7 mouse cellular contexts compared by ENCODE assay signal in the genomic region with DNA sequence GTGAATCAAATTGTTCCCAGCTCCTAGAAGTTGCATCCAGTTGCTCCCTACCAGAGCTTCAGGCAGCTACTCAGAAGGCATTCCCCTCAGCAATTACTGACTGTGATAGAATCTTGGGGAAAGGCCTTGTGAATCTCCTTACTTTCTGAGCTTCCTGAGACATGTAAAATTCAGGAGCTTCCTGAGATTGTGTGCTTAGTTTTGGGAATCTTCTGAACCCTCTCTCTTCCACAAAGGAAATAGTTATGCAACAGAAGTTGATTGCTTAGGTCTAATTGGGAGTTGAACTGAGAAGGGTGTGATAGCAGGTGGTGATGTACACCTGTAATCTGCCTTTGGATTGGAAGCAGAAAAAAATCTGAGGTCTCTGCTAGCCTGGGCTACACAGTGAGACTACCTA. TPM values are rescaled to one million over a fixed set of nuclear protein-coding genes. Genes with fewer than 3 reads are reported as not detected.
DNase-seq lines count a peak whose midpoint lies in the region; ATAC-seq and TF ChIP-seq lines count a peak whose summit lies in the region.

A gene (minus strand): TSS at position 101 of the 400 bp plus-strand sequence.

- TF ChIP-seq CTCF in CH12.LX (conservative IDR thresholded peaks at IDR 0.05 in 1 of 2, IDR thresholded peaks at IDR 0.05 in 1 of 2; ENCODE audit: low read depth in 2 of 2, low read length in 2 of 2) (no peak), MEL (IDR thresholded peaks at IDR 0.05 in 2 of 3, conservative IDR thresholded peaks at IDR 0.05 in 1 of 3; ENCODE audit: control insufficient read depth in 1 of 3, insufficient read depth in 1 of 3, low read depth in 2 of 3, low read length in 3 of 3, poor library complexity in 1 of 3, severe bottlenecking in 1 of 3) (no peak)

- TF ChIP-seq RAD21 in CH12.LX (IDR thresholded peaks at IDR 0.05; ENCODE audit: low read depth, low read length) (no peak), MEL (IDR thresholded peaks at IDR 0.05; ENCODE audit: low read depth, low read length) (no peak)

- no peak for ATAC-seq in forebrain, embryonic 16.5 days
- no peak for ATAC-seq in hindbrain, embryonic 14.5 days (ENCODE audit: low FRiP score)
- no peak for ATAC-seq in liver, embryonic 16.5 days (ENCODE audit: low read depth)

- no peak within 1 kb of the TSS for H3K27ac ChIP-seq in CH12.LX (ENCODE audit: insufficient read depth, low read depth)
- no peak within 1 kb of the TSS for H3K27ac ChIP-seq in MEL (ENCODE audit: control insufficient read depth, low read depth, low read length)
- H3K27ac ChIP-seq in forebrain, embryonic 16.5 days (ENCODE audit: low read length): peak within 1 kb of the TSS; percentile 65; the same call in 1 of the 2 replicates
- no peak within 1 kb of the TSS for H3K27ac ChIP-seq in hindbrain, embryonic 14.5 days
- no peak within 1 kb of the TSS for H3K27ac ChIP-seq in liver, embryonic 16.5 days (ENCODE audit: low read length)

- H3K9me3 ChIP-seq in CH12.LX (replicated peaks; ENCODE audit: low read length) (no peaks in the 10 kb centered on the region), MEL (replicated peaks; ENCODE audit: insufficient read depth, low read length) (no peaks in the 10 kb centered on the region)
- H3K9me3 ChIP-seq in forebrain, embryonic 16.5 days (ENCODE audit: control insufficient read depth, low read length): no peaks in the 10 kb centered on the region
- H3K9me3 ChIP-seq in hindbrain, embryonic 14.5 days (ENCODE audit: control insufficient read depth, low read length): no peaks in the 10 kb centered on the region
- H3K9me3 ChIP-seq in liver, embryonic 16.5 days (replicated peaks; ENCODE audit: control insufficient read depth, low read length): no peaks in the 10 kb centered on the region

- dilution Hi-C loops in CH12.LX (cut with MboI; ENCODE audit: extremely low pct_ligation_motif_present, extremely low pct_unique_long_range_greater_than_20kb, low sequenced_read_pairs): no loop called here

- no peak within 1 kb of the TSS for H3K4me2 ChIP-seq in CH12.LX (ENCODE audit: insufficient read depth, low read depth, poor library complexity, severe bottlenecking)
- no peak within 1 kb of the TSS for H3K4me2 ChIP-seq in forebrain, embryonic 16.5 days (ENCODE audit: low read length)
- no peak within 1 kb of the TSS for H3K4me2 ChIP-seq in hindbrain, embryonic 14.5 days (replicated peaks)
- H3K4me2 ChIP-seq in liver, embryonic 16.5 days (ENCODE audit: low read depth, low read length): no peak within 1 kb of the TSS

- TF ChIP-seq POLR2A in CH12.LX (IDR thresholded peaks at IDR 0.05; ENCODE audit: low read depth, low read length) (no peak), MEL (IDR thresholded peaks at IDR 0.05; ENCODE audit: control insufficient read depth in 1 of 2, insufficient read depth in 1 of 2, low read depth in 1 of 2, low read length in 2 of 2, poor library complexity in 1 of 2) (no peak)

- TF ChIP-seq EP300 in CH12.LX (IDR thresholded peaks at IDR 0.05; ENCODE audit: low read length): no peak
- no peak for TF ChIP-seq EP300 in MEL (IDR thresholded peaks at IDR 0.05; ENCODE audit: low read depth in 1 of 2, low read length in 2 of 2)

- no peak within 1 kb of the TSS for H3K9ac ChIP-seq in CH12.LX (ENCODE audit: insufficient read depth, low read depth)
- no peak within 1 kb of the TSS for H3K9ac ChIP-seq in MEL (ENCODE audit: control insufficient read depth, low read depth, low read length, poor library complexity, severe bottlenecking)
- H3K9ac ChIP-seq in forebrain, embryonic 16.5 days (replicated peaks; ENCODE audit: low read depth, low read length): no peak within 1 kb of the TSS
- H3K9ac ChIP-seq in hindbrain, embryonic 14.5 days: no peak within 1 kb of the TSS
- no peak within 1 kb of the TSS for H3K9ac ChIP-seq in liver, embryonic 16.5 days (ENCODE audit: low read depth, low read length)

- H3K79me2 ChIP-seq in CH12.LX (replicated peaks; ENCODE audit: control insufficient read depth, extremely low read depth, insufficient read depth, poor library complexity, severe bottlenecking) (peaks cover 12% of the 10 kb centered on the region), MEL (ENCODE audit: control insufficient read depth, insufficient read depth, low read length, poor library complexity) (peaks cover 20% of the 10 kb centered on the region)

- peaks cover 0 to 1% of the 10 kb centered on the region in 2 experiments for H3K36me3 ChIP-seq in CH12.LX (replicated peaks in 1 of 2; ENCODE audit: control insufficient read depth in 1 of 2, insufficient read depth in 1 of 2, low read length in 1 of 2)
- H3K36me3 ChIP-seq in MEL (ENCODE audit: control insufficient read depth in 1 of 2, insufficient read depth in 2 of 2, low read length in 2 of 2): peaks cover 0 to 2% of the 10 kb centered on the region in 2 experiments; a peak in 1 of 4 replicates
- no peaks in the 10 kb centered on the region for H3K36me3 ChIP-seq in forebrain, embryonic 16.5 days (ENCODE audit: control insufficient read depth, insufficient read depth)
- no peaks in the 10 kb centered on the region for H3K36me3 ChIP-seq in hindbrain, embryonic 14.5 days (replicated peaks; ENCODE audit: control insufficient read depth, insufficient read depth)
- H3K36me3 ChIP-seq in liver, embryonic 16.5 days (ENCODE audit: control insufficient read depth, insufficient read depth): no peaks in the 10 kb centered on the region

- in situ Hi-C loops in CH12.LX (cut with MboI; ENCODE audit: low pct_ligation_motif_present, low pct_unique_long_range_greater_than_20kb, low sequenced_read_pairs): no loop called here

- H3K4me3 ChIP-seq in CH12.LX (replicated peaks in 1 of 3; ENCODE audit: low read depth in 2 of 3, low read length in 2 of 3, poor library complexity in 1 of 3): no peak within 1 kb of the TSS
- no peak within 1 kb of the TSS for H3K4me3 ChIP-seq in MEL (ENCODE audit: control insufficient read depth in 1 of 2, insufficient read depth in 1 of 2, low read depth in 2 of 2, low read length in 2 of 2)
- H3K4me3 ChIP-seq in forebrain, embryonic 16.5 days (replicated peaks; ENCODE audit: low read length): no peak within 1 kb of the TSS
- H3K4me3 ChIP-seq in hindbrain, embryonic 14.5 days (replicated peaks; ENCODE audit: low read length): no peak within 1 kb of the TSS
- no peak within 1 kb of the TSS for H3K4me3 ChIP-seq in liver, embryonic 16.5 days (ENCODE audit: low read depth, low read length)

- H3K27me3 ChIP-seq in CH12.LX (replicated peaks) (no peaks in the 10 kb centered on the region), MEL (ENCODE audit: control insufficient read depth in 1 of 2, insufficient read depth in 2 of 2, low read length in 2 of 2) (no peaks in the 10 kb centered on the region)
- H3K27me3 ChIP-seq in forebrain, embryonic 16.5 days (replicated peaks; ENCODE audit: control insufficient read depth, insufficient read depth, low read length): no peaks in the 10 kb centered on the region
- H3K27me3 ChIP-seq in hindbrain, embryonic 14.5 days (ENCODE audit: control insufficient read depth, insufficient read depth, low read length): no peaks in the 10 kb centered on the region
- no peaks in the 10 kb centered on the region for H3K27me3 ChIP-seq in liver, embryonic 16.5 days (ENCODE audit: control insufficient read depth, insufficient read depth, low read depth, low read length)

- DNase-seq in CH12.LX (ENCODE audit: extremely low read depth): no peak
- DNase-seq in MEL (ENCODE audit: low read depth, low spot score): no peak
- DNase-seq in hindbrain, embryonic 14.5 days (ENCODE audit: low spot score): no peak
- DNase-seq in cerebellum, adult 11-12 months: no peak
- DNase-seq in right cerebral cortex, adult 2 months (ENCODE audit: low spot score in 2 of 2): no peak

- H3K4me1 ChIP-seq in CH12.LX (ENCODE audit: control insufficient read depth in 1 of 2, insufficient read depth in 2 of 2): peaks cover 4 to 13% of the 10 kb centered on the region in 2 experiments; a peak in 3 of 4 replicates
- peaks cover 3 to 7% of the 10 kb centered on the region in 2 experiments for H3K4me1 ChIP-seq in MEL (ENCODE audit: control insufficient read depth in 1 of 2, insufficient read depth in 2 of 2, low read length in 2 of 2)
- H3K4me1 ChIP-seq in forebrain, embryonic 16.5 days (replicated peaks; ENCODE audit: control insufficient read depth, insufficient read depth, low read length): peaks cover 16% of the 10 kb centered on the region
- H3K4me1 ChIP-seq in hindbrain, embryonic 14.5 days (replicated peaks; ENCODE audit: control insufficient read depth, insufficient read depth, low read length): peaks cover 15% of the 10 kb centered on the region
- peaks cover 9% of the 10 kb centered on the region for H3K4me1 ChIP-seq in liver, embryonic 16.5 days (ENCODE audit: control insufficient read depth, low read depth, low read length)

TF ChIP-seq in CH12.LX, 34 proteins besides CTCF, POLR2A, EP300 and RAD21 (continues in another document):
- TF ChIP-seq HCFC1 (IDR thresholded peaks at IDR 0.05; ENCODE audit: low read depth, low read length) (no peak), PAX5 (IDR thresholded peaks at IDR 0.05; ENCODE audit: low read length) (no peak), MXI1 (IDR thresholded peaks at IDR 0.05; ENCODE audit: low read depth, low read length) (no peak), SIN3A (IDR thresholded peaks at IDR 0.05; ENCODE audit: low read length) (no peak), SMC3 (IDR thresholded peaks at IDR 0.05; ENCODE audit: low read depth, low read length) (no peak), ZNF384 (IDR thresholded peaks at IDR 0.05; ENCODE audit: low read depth, low read length) (no peak), ETS1 (conservative IDR thresholded peaks at IDR 0.05; ENCODE audit: low read depth, low read length) (no peak)

TF ChIP-seq in MEL, 35 proteins besides CTCF, POLR2A, EP300 and RAD21:
- TF ChIP-seq ZKSCAN1 (IDR thresholded peaks at IDR 0.05; ENCODE audit: low read depth, low read length): no peak
- no peak for TF ChIP-seq TBP (IDR thresholded peaks at IDR 0.05; ENCODE audit: low read depth, low read length)

RNA-seq across cellular contexts. Expression of the gene that starts here (rescaled TPM):
- total RNA-seq in CH12.LX (2012; rRNA removed) (45.2 and 53.7 TPM in 2 replicates), CH12.LX (2014; rRNA removed) (80.7 and 90.0 TPM in 2 replicates), MEL (2012; rRNA removed) (66.4 and 70.1 TPM in 2 replicates)
- polyA plus RNA-seq in CH12.LX (2012; ENCODE audit: insufficient read length, low read depth) (193 and 203 TPM in 2 replicates), MEL (2012; ENCODE audit: insufficient read depth in 1 of 2, insufficient read length in 2 of 2, low read depth in 1 of 2, low replicate concordance in 2 of 2, missing spikeins in 1 of 2) (100 to 1,000 TPM; 233 to 371 TPM)
- 71.0 and 76.3 TPM in 2 replicates for polyA plus RNA-seq in forebrain, embryonic 16.5 days (2015; fragmentation: Nextera tagmentation; extraction: Ambion mirVana)
- 38.2 and 38.7 TPM in 2 replicates for polyA plus RNA-seq in hindbrain, embryonic 14.5 days (2014; fragmentation: Nextera tagmentation; extraction: Ambion mirVana)
- polyA plus RNA-seq in liver, embryonic 16.5 days (2015; fragmentation: Nextera tagmentation; extraction: Ambion mirVana): 38.3 and 38.7 TPM in 2 replicates
